ENCODE assay signal across 8 mouse cellular contexts in the genomic region with DNA sequence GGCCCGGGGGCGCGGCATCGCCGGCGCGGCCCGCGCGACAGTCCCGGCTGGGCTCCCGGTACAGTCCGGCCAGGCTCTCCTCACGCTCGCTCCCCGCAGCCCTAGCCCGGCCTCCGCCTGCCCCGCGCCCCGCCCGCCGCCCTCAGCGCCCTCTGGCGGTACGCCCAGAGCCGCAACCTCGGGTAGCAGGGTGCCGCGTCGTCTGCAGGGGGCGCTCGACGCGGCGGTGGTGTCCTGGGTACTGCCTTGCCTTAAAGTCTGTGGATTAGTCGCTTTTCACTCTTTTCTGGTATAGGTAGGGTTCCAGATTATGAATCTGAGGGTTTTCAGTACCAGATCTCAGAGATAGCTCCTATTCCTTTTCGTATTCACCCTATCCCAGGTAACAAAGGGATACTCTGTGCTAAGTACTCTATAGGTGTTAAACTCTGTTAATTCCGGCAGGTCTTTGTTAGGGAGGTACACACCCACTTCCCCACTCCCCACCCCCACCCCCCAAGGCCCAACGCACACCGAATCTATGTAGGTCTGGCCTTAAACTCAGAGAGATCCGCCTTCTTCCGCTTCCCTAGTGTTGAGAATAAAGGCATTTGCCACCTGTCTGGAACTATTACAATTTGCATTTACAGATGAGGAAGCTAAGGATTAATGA. TPM values are rescaled to one million over a fixed set of nuclear protein-coding genes. Genes with fewer than 3 reads are reported as not detected.
DNase-seq lines count a peak whose midpoint lies in the region; ATAC-seq and TF ChIP-seq lines count a peak whose summit lies in the region.

TSS of gene Myrf (minus strand) at position 95 of the 652 bp plus-strand sequence.

- H3K4me1 ChIP-seq in heart, embryonic 15.5 days (replicated peaks): peaks cover 22% of the 10 kb centered on the region
- peaks cover 34% of the 10 kb centered on the region for H3K4me1 ChIP-seq in liver, embryonic 15.5 days (replicated peaks)
- no peaks in the 10 kb centered on the region for H3K4me1 ChIP-seq in neural tube, embryonic 11.5 days (ENCODE audit: control insufficient read depth, insufficient read depth, low read length)
- H3K4me1 ChIP-seq in stomach, postnatal 0 days (replicated peaks; ENCODE audit: control insufficient read depth, insufficient read depth): no peaks in the 10 kb centered on the region

- H3K9ac ChIP-seq in heart, embryonic 15.5 days: peak within 1 kb of the TSS; percentile 53
- peak within 1 kb of the TSS; percentile 53; the same call in 1 of the 2 replicates for H3K9ac ChIP-seq in liver, embryonic 15.5 days
- H3K9ac ChIP-seq in neural tube, embryonic 11.5 days (ENCODE audit: low read length): peak within 1 kb of the TSS; percentile 57
- H3K9ac ChIP-seq in stomach, postnatal 0 days (ENCODE audit: low read length): peak within 1 kb of the TSS; percentile 66

- peaks cover 24% of the 10 kb centered on the region for H3K27me3 ChIP-seq in heart, embryonic 15.5 days
- H3K27me3 ChIP-seq in liver, embryonic 15.5 days: peaks cover 23% of the 10 kb centered on the region
- H3K27me3 ChIP-seq in neural tube, embryonic 11.5 days (ENCODE audit: control insufficient read depth, insufficient read depth, low read length): peaks cover 5% of the 10 kb centered on the region; the same call in 1 of the 2 replicates
- no peaks in the 10 kb centered on the region for H3K27me3 ChIP-seq in stomach, postnatal 0 days (ENCODE audit: control insufficient read depth, insufficient read depth, low read length)

- peak; percentile 83 for ATAC-seq in erythroid progenitor cell, adult 5-6 weeks (replicated peaks; ENCODE audit: low FRiP score, poor library complexity, severe bottlenecking)
- peak; percentile 68 for ATAC-seq in heart, embryonic 15.5 days (replicated peaks; ENCODE audit: insufficient number of reproducible peaks, insufficient read depth, low FRiP score, low read depth)
- peak; percentile 73 for ATAC-seq in liver, embryonic 15.5 days (ENCODE audit: insufficient read depth)
- ATAC-seq in neural tube, embryonic 11.5 days (ENCODE audit: insufficient read depth, low FRiP score, low TSS enrichment): peak; percentile 86
- ATAC-seq in stomach, postnatal 0 days (ENCODE audit: low FRiP score, low TSS enrichment): peak; percentile 83

- no peaks in the 10 kb centered on the region for H3K9me3 ChIP-seq in heart, embryonic 15.5 days (replicated peaks)
- H3K9me3 ChIP-seq in liver, embryonic 15.5 days (replicated peaks): no peaks in the 10 kb centered on the region
- no peaks in the 10 kb centered on the region for H3K9me3 ChIP-seq in neural tube, embryonic 11.5 days (ENCODE audit: control insufficient read depth, low read length)
- H3K9me3 ChIP-seq in stomach, postnatal 0 days (ENCODE audit: control insufficient read depth, low read length): no peaks in the 10 kb centered on the region

- H3K4me2 ChIP-seq in heart, embryonic 15.5 days: peak within 1 kb of the TSS; percentile 95
- peak within 1 kb of the TSS; percentile 81 for H3K4me2 ChIP-seq in liver, embryonic 15.5 days
- peak within 1 kb of the TSS; percentile 68 for H3K4me2 ChIP-seq in neural tube, embryonic 11.5 days (ENCODE audit: low read depth)
- peak within 1 kb of the TSS; percentile 74 for H3K4me2 ChIP-seq in stomach, postnatal 0 days (replicated peaks; ENCODE audit: low read depth)

- WGBS in heart, embryonic 15.5 days: 8% methylated on average over 43 of the region's 43 CpGs
- WGBS in liver, embryonic 15.5 days (ENCODE audit: insufficient replicate concordance): 7% methylated on average over 43 of the region's 43 CpGs
- 7% methylated on average over 43 of the region's 43 CpGs for WGBS in neural tube, embryonic 11.5 days
- WGBS in stomach, postnatal 0 days: 8% methylated on average over 32 of the region's 43 CpGs

- no peak for TF ChIP-seq EP300 in stomach, postnatal 0 days (optimal IDR thresholded peaks at IDR 0.05)

- H3K4me3 ChIP-seq in heart, embryonic 15.5 days: peak within 1 kb of the TSS; percentile 52
- H3K4me3 ChIP-seq in liver, embryonic 15.5 days (replicated peaks): peak within 1 kb of the TSS; percentile 55
- H3K4me3 ChIP-seq in neural tube, embryonic 11.5 days (ENCODE audit: low read depth, low read length): peak within 1 kb of the TSS; percentile 38
- peak within 1 kb of the TSS; percentile 48 for H3K4me3 ChIP-seq in stomach, postnatal 0 days (ENCODE audit: low read depth, low read length)

- no peaks in the 10 kb centered on the region for H3K36me3 ChIP-seq in heart, embryonic 15.5 days
- no peaks in the 10 kb centered on the region for H3K36me3 ChIP-seq in liver, embryonic 15.5 days (replicated peaks)
- no peaks in the 10 kb centered on the region for H3K36me3 ChIP-seq in neural tube, embryonic 11.5 days (ENCODE audit: control insufficient read depth, insufficient read depth, low read length)
- H3K36me3 ChIP-seq in stomach, postnatal 0 days (ENCODE audit: control insufficient read depth, insufficient read depth, low read length): no peaks in the 10 kb centered on the region

- H3K27ac ChIP-seq in heart, embryonic 15.5 days: peak within 1 kb of the TSS; percentile 34; the same call in 1 of the 2 replicates
- no peak within 1 kb of the TSS for H3K27ac ChIP-seq in liver, embryonic 15.5 days (replicated peaks)
- no peak within 1 kb of the TSS for H3K27ac ChIP-seq in neural tube, embryonic 11.5 days (ENCODE audit: low read depth, low read length)
- H3K27ac ChIP-seq in stomach, postnatal 0 days (replicated peaks): peak within 1 kb of the TSS; percentile 50

- peak; percentile 84 for DNase-seq in CD4-positive, CD25-positive, alpha-beta regulatory T cell, adult 2 months (ENCODE audit: low read depth, low spot score)
- DNase-seq in c-Kit-negative CD71-positive TER-119-positive erythroid progenitor cells, embryonic 14.5 days (ENCODE audit: low read depth, low spot score): peak; percentile 45
- DNase-seq in kidney, postnatal 14 days: peak; percentile 83
- peak; percentile 86 for DNase-seq in neural tube, embryonic 11.5 days (ENCODE audit: low spot score)
- peak; percentile 93 for DNase-seq in stomach, postnatal 0 days (ENCODE audit: low spot score)

- peak; percentile 95 for TF ChIP-seq CTCF in stomach, postnatal 0 days (IDR thresholded peaks at IDR 0.05; ENCODE audit: low read depth)

RNA-seq across cellular contexts. Expression of gene Myrf, which starts in this region (rescaled TPM):
- total RNA-seq in erythroid progenitor cell, adult 5-6 weeks (2015; ENCODE audit: low replicate concordance): not detected in 2 replicates
- not detected in 2 replicates for total RNA-seq in erythroid progenitor cell, adult 5-6 weeks (2017; ENCODE audit: low replicate concordance)
- 4.8 and 7.8 TPM in 2 replicates for polyA plus RNA-seq in heart, embryonic 15.5 days (2015; fragmentation: Nextera tagmentation; extraction: Ambion mirVana)
- polyA plus RNA-seq in liver, embryonic 15.5 days (2015; fragmentation: Nextera tagmentation; extraction: Ambion mirVana): 2.6 and 3.2 TPM in 2 replicates
- polyA plus RNA-seq in neural tube, embryonic 11.5 days (2014; fragmentation: Nextera tagmentation; extraction: Ambion mirVana): 1.8 and 2.5 TPM in 2 replicates
- 9.6 and 10.7 TPM in 2 replicates for polyA plus RNA-seq in stomach, postnatal 0 days (2015; fragmentation: Nextera tagmentation; extraction: Ambion mirVana)

Comparison
In these comparisons a context has a peak if more than half of its experiments do, and no peak if none do; other contexts are left out.
1. Peak in ATAC-seq in erythroid progenitor cell, adult 5-6 weeks; RNA of the gene not detected or under 1 TPM.
2. H3K27ac ChIP-seq: peak in heart, embryonic 15.5 days (single experiment) and stomach, postnatal 0 days (single experiment); none in liver, embryonic 15.5 days (single experiment) and neural tube, embryonic 11.5 days (single experiment).
3. Peak in every context shown above with its lines, with median percentiles within 50 percentile points of each other: DNase-seq, ATAC-seq, H3K4me2 ChIP-seq, H3K4me3 ChIP-seq and H3K9ac ChIP-seq.